Mouse (Mus musculus) bone marrow, adult 2 months (tissue): Measurements from ENCODE around the gene Ier2. TPM values are rescaled to one million over a fixed set of nuclear protein-coding genes. Genes with fewer than 3 reads are reported as not detected.
A peak's percentile ranks its signal among the peaks of the same experiment; 100 is the strongest.

Source experiments
- H3K27ac ChIP-seq: fragments of 200-500 bp; 2 replicates; pipeline ENCODE4 v1.5.1; 2012; ENCODE audit warnings: low read depth, mild to moderate bottlenecking, control low read depth, inconsistent platforms, low read length; ENCODE audit not compliant: control insufficient read depth, poor library complexity, insufficient read depth
- H3K4me1 ChIP-seq: fragments of 200-500 bp; 2 replicates; pipeline ENCODE4 v1.6.1; 2011; ENCODE audit warnings: low read length; ENCODE audit not compliant: control insufficient read depth, insufficient read depth
- H3K4me3 ChIP-seq: fragments of 200-500 bp; replicated peaks from 2 replicates; pipeline ENCODE3; 2011; ENCODE audit warnings: mild to moderate bottlenecking, low read depth, low read length, control low read depth; ENCODE audit not compliant: control insufficient read depth
- CTCF ChIP-seq: fragments of 200-500 bp; IDR thresholded peaks from 2 replicates; pipeline ENCODE4 v1.5.1; 2011; ENCODE audit warnings: low read length, control low read depth; ENCODE audit not compliant: control insufficient read depth, insufficient read depth
- POLR2A ChIP-seq: fragments of 200-500 bp; IDR thresholded peaks from 2 replicates; pipeline ENCODE4 v1.6.1; 2011; ENCODE audit warnings: low read depth, mild to moderate bottlenecking, control low read depth, low read length, borderline replicate concordance; ENCODE audit not compliant: control insufficient read depth
- WGBS: fragments of 180-500 bp; shearing (Covaris S2); methylation state at CpG from one replicate; pipeline ENCODE4 v1.1.7; 2018; 5-methylcytosine and 5-hydroxymethylcytosine counted together
- polyA plus RNA-seq: library from polyadenylated mRNA; stranded (reverse); fragments of >200 nt; gene quantifications from 2 replicates; pipeline ENCODE4 v1.2.4, GENCODE M21; 2011; ENCODE audit warnings: low replicate concordance; ENCODE audit not compliant: missing spikeins, insufficient read depth, insufficient read length

Ier2 gene
- polyA plus RNA-seq, 1 experiment = 49.9 TPM

GRCm38 (mm10) chr8:84656191-84656525 is 6.5 kb downstream of the Ier2 start:
- 4% methylated on average over 10 of the region's 10 CpGs for WGBS
- peaks cover 4% of the 10 kb centered on the region for H3K4me1 ChIP-seq
- peak overlapping the region; percentile 35; the same call in 1 of the 2 replicates for H3K27ac ChIP-seq
- no peak for TF ChIP-seq CTCF
- no peak for TF ChIP-seq POLR2A
- peak overlapping the region; percentile 28 for H3K4me3 ChIP-seq

GRCm38 (mm10) chr8:84655336-84656190 is 7.1 kb downstream of the Ier2 start:
- Histone ChIP-seq H3K27ac (no peak overlapping the region; the same call in 1 of the 2 replicates), H3K4me3 (no peak overlapping the region), H3K4me1 (peaks cover 4% of the 10 kb centered on the region)
- TF ChIP-seq CTCF = no peak
- no peak for TF ChIP-seq POLR2A
- WGBS = 11% methylated on average over 15 of the region's 15 CpGs

GRCm38 (mm10) chr8:84654597-84654996 is 8.1 kb downstream of the Ier2 start:
- TF ChIP-seq POLR2A = no peak
- TF ChIP-seq CTCF = peak; percentile 40; the same call in 1 of the 2 replicates
- Histone ChIP-seq H3K4me1 (peaks cover 1% of the 10 kb centered on the region; the same call in 1 of the 2 replicates), H3K27ac (no peak overlapping the region), H3K4me3 (no peak overlapping the region)
- WGBS = 58% methylated on average over 4 of the region's 4 CpGs

- 73% methylated on average over 9 of the region's 9 CpGs for WGBS
- no peak overlapping the region for H3K4me3 ChIP-seq
- TF ChIP-seq CTCF = no peak
- TF ChIP-seq POLR2A = no peak
- no peak overlapping the region for H3K27ac ChIP-seq
- peaks cover 1% of the 10 kb centered on the region; the same call in 1 of the 2 replicates for H3K4me1 ChIP-seq
These were observed 9.5 kb downstream of the Ier2 start for GRCm38 (mm10) chr8:84653092-84653631.

- Histone ChIP-seq H3K4me1 (no peaks in the 10 kb centered on the region), H3K27ac (no peak overlapping the region), H3K4me3 (no peak overlapping the region)
- no peak for TF ChIP-seq POLR2A
- TF ChIP-seq CTCF = no peak
- WGBS = 79% methylated on average over 3 of the region's 3 CpGs
These were observed 12.4 kb downstream of the Ier2 start for GRCm38 (mm10) chr8:84650213-84650612.

GRCm38 (mm10) chr8:84647461-84647901 is 15.2 kb downstream of the Ier2 start:
- no peak overlapping the region for H3K4me3 ChIP-seq
- WGBS = 35% methylated on average over 14 of the region's 14 CpGs

GRCm38 (mm10) chr8:84646800-84647199 is 15.9 kb downstream of the Ier2 start:
- WGBS = 65% methylated on average over 6 of the region's 6 CpGs
- Histone ChIP-seq H3K4me1 (no peaks in the 10 kb centered on the region), H3K27ac (no peak overlapping the region), H3K4me3 (no peak overlapping the region)
- no peak for TF ChIP-seq CTCF
- no peak for TF ChIP-seq POLR2A

More at GRCm38 (mm10) chr8:84647461-84647901, 15.2 kb downstream of the Ier2 start:
- Histone ChIP-seq H3K4me1 (no peaks in the 10 kb centered on the region), H3K27ac (no peak overlapping the region)
- TF ChIP-seq CTCF = no peak
- no peak for TF ChIP-seq POLR2A

- 72% methylated on average over 5 of the region's 5 CpGs for WGBS
- Histone ChIP-seq H3K27ac (no peak overlapping the region), H3K4me1 (no peaks in the 10 kb centered on the region), H3K4me3 (no peak overlapping the region)
- no peak for TF ChIP-seq CTCF
- no peak for TF ChIP-seq POLR2A
These were observed 19.6 kb downstream of the Ier2 start for GRCm38 (mm10) chr8:84643019-84643418.
